In the genomic region with DNA sequence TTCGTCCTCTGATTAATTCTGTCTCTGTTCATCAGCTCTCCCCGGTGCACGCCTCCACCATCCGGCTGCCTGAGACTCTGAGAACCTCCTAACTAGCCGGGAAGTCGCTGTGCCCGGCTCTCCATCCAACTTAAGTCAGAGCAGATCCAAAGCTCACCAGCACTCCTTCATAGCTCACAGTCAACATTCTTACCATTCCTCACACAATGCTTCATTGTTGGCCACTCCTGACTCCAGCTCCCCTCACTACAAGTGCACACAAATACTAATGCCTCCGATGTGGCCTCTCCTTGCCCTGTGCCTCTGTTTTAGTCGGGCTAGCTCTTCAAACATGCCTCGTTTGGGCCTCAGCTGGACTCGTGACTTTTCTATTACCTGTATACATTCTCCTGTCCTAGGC, we compare ENCODE assay signal across 20 mouse cellular contexts. TPM values are rescaled to one million over a fixed set of nuclear protein-coding genes. Genes with fewer than 3 reads are reported as not detected.
DNase-seq lines count a peak whose midpoint lies in the region; ATAC-seq and TF ChIP-seq lines count a peak whose summit lies in the region.
"Had no signal": no experiment of that assay in that cellular context is flagged by ENCODE, and none has a peak within 500 bp of the region (broad histone marks: within the 10 kb centered on the region; RNA-seq: fewer than 3 reads in every experiment).

No protein-coding gene starts in this region.

- WGBS in heart, embryonic 14.5 days: 33% methylated on average over 11 of the region's 11 CpGs
- WGBS in lung, embryonic 16.5 days: 50% methylated on average over 11 of the region's 11 CpGs
- whole genome bisulfite sequencing in intestine, embryonic 16.5 days: 55% methylated on average over 11 of the region's 11 CpGs

- no peak for DNase-seq in heart, adult 8-10 months (ENCODE audit: low spot score)
- DNase-seq in ES-CJ7 (ENCODE audit: low read depth, low spot score): peak; percentile 17
- no peak for DNase-seq in gastrocnemius, postnatal 10 days
- DNase-seq in spleen, postnatal 10 days (ENCODE audit: low spot score in 2 of 2): no peak
- DNase-seq: adrenal gland, postnatal 14 days; cerebellum, adult 2 months; gastrocnemius, postnatal 36 days; kidney, adult 8-10 months; layer of hippocampus, postnatal 36 days; liver; liver, postnatal 0 days; spleen, adult 18-20 months; thymus, postnatal 4 days had no signal

- H3K36me3 ChIP-seq in heart, embryonic 14.5 days (ENCODE audit: control insufficient read depth, insufficient read depth, low read length): peaks cover 94% of the 10 kb centered on the region
- H3K36me3 ChIP-seq in ES-Bruce4 (ENCODE audit: control insufficient read depth, insufficient read depth, low read length, poor library complexity, severe bottlenecking): no peaks in the 10 kb centered on the region; the same call in 1 of the 2 replicates
- H3K36me3 ChIP-seq in lung, embryonic 16.5 days (ENCODE audit: control insufficient read depth, insufficient read depth, low read length): peaks cover 31% of the 10 kb centered on the region
- peaks cover 25% of the 10 kb centered on the region for H3K36me3 ChIP-seq in intestine, embryonic 16.5 days (ENCODE audit: control insufficient read depth, insufficient read depth, low read length)
- H3K36me3 ChIP-seq: midbrain, embryonic 10.5 days; neural tube, embryonic 13.5 days had no signal

- no peaks in the 10 kb centered on the region for H3K27me3 ChIP-seq in heart, embryonic 14.5 days (ENCODE audit: control insufficient read depth, insufficient read depth, low read length)
- no peaks in the 10 kb centered on the region for H3K27me3 ChIP-seq in ES-Bruce4 (ENCODE audit: control insufficient read depth, insufficient read depth, low read length, poor library complexity, severe bottlenecking)
- no peaks in the 10 kb centered on the region for H3K27me3 ChIP-seq in lung, embryonic 16.5 days (ENCODE audit: control insufficient read depth, insufficient read depth, low read depth, low read length)
- H3K27me3 ChIP-seq in intestine, embryonic 16.5 days (replicated peaks; ENCODE audit: control insufficient read depth, insufficient read depth, low read length): no peaks in the 10 kb centered on the region
- H3K27me3 ChIP-seq: neural tube, embryonic 13.5 days had no signal

- peak overlapping the region; percentile 21 for H3K4me2 ChIP-seq in heart, embryonic 14.5 days (ENCODE audit: low read length)
- H3K4me2 ChIP-seq in lung, embryonic 16.5 days (ENCODE audit: low read depth, low read length): no peak overlapping the region
- H3K4me2 ChIP-seq in intestine, embryonic 16.5 days (ENCODE audit: low read depth, low read length): no peak overlapping the region
- H3K4me2 ChIP-seq: neural tube, embryonic 13.5 days had no signal

- TF ChIP-seq POLR2A in ES-Bruce4 (IDR thresholded peaks at IDR 0.05; ENCODE audit: insufficient read depth, low read length): no peak

- H3K9ac ChIP-seq in heart, embryonic 14.5 days (ENCODE audit: low read length): peak overlapping the region; percentile 34; the same call in 1 of the 2 replicates
- H3K9ac ChIP-seq in ES-Bruce4 (ENCODE audit: low read depth, poor library complexity, severe bottlenecking): no peak overlapping the region
- no peak overlapping the region for H3K9ac ChIP-seq in lung, embryonic 16.5 days (ENCODE audit: low read length)
- no peak overlapping the region for H3K9ac ChIP-seq in intestine, embryonic 16.5 days (ENCODE audit: low read depth, low read length)
- H3K9ac ChIP-seq: liver, postnatal 0 days; neural tube, embryonic 13.5 days had no signal

- no peak overlapping the region for H3K4me3 ChIP-seq in heart, embryonic 14.5 days (ENCODE audit: control insufficient read depth in 1 of 2, insufficient read depth in 1 of 2, low read depth in 1 of 2, low read length in 2 of 2)
- H3K4me3 ChIP-seq in ES-Bruce4 (ENCODE audit: low read depth, low read length): no peak overlapping the region
- no peak overlapping the region for H3K4me3 ChIP-seq in lung, embryonic 16.5 days (ENCODE audit: low read length)
- no peak overlapping the region for H3K4me3 ChIP-seq in intestine, embryonic 16.5 days (ENCODE audit: low read length)
- H3K4me3 ChIP-seq: erythroblast, embryonic 14.5 days; midbrain, embryonic 10.5 days; neural tube, embryonic 13.5 days had no signal

- TF ChIP-seq EP300 in ES-Bruce4 (IDR thresholded peaks at IDR 0.05; ENCODE audit: insufficient read depth, low read depth, low read length): no peak

- TF ChIP-seq CTCF in ES-Bruce4 (IDR thresholded peaks at IDR 0.05; ENCODE audit: low read depth, low read length): no peak

- no peak for ATAC-seq in heart, embryonic 14.5 days (ENCODE audit: insufficient number of reproducible peaks, insufficient read depth, low FRiP score, low read depth)
- peak; percentile 92 for ATAC-seq in lung, embryonic 16.5 days (ENCODE audit: low read depth)
- no peak for ATAC-seq in intestine, embryonic 16.5 days
- ATAC-seq: liver, postnatal 0 days had no signal

- H3K4me1 ChIP-seq in heart, embryonic 14.5 days (ENCODE audit: control insufficient read depth in 2 of 2, insufficient read depth in 2 of 2, low read length in 2 of 2): peaks cover 4 to 10% of the 10 kb centered on the region in 2 experiments; a peak in 3 of 4 replicates
- H3K4me1 ChIP-seq in ES-Bruce4 (ENCODE audit: control insufficient read depth, insufficient read depth, low read length): peaks cover 3% of the 10 kb centered on the region
- no peaks in the 10 kb centered on the region for H3K4me1 ChIP-seq in lung, embryonic 16.5 days (replicated peaks; ENCODE audit: control insufficient read depth, insufficient read depth, low read length)
- 0 out of 2 replicates have a peak, but pooled peaks cover 2% of the 10 kb centered on the region for H3K4me1 ChIP-seq in intestine, embryonic 16.5 days (ENCODE audit: control insufficient read depth, insufficient read depth, low read length)
- H3K4me1 ChIP-seq: neural tube, embryonic 13.5 days had no signal

- peak overlapping the region; percentile 51 to 55 for H3K27ac ChIP-seq in heart, embryonic 14.5 days (replicated peaks in 1 of 2; ENCODE audit: control insufficient read depth in 1 of 2, insufficient read depth in 1 of 2, low read depth in 2 of 2, low read length in 2 of 2)
- H3K27ac ChIP-seq in ES-Bruce4 (ENCODE audit: insufficient read depth, low read length): peak overlapping the region; percentile 25; the same call in 1 of the 2 replicates
- peak overlapping the region; percentile 14; the same call in 1 of the 2 replicates for H3K27ac ChIP-seq in lung, embryonic 16.5 days (ENCODE audit: low read length)
- no peak overlapping the region for H3K27ac ChIP-seq in intestine, embryonic 16.5 days (ENCODE audit: low read length)
- H3K27ac ChIP-seq: midbrain, embryonic 10.5 days; neural tube, embryonic 13.5 days had no signal

- H3K9me3 ChIP-seq in heart, embryonic 14.5 days (ENCODE audit: control insufficient read depth, low read length): no peaks in the 10 kb centered on the region
- H3K9me3 ChIP-seq in ES-Bruce4 (replicated peaks; ENCODE audit: control insufficient read depth, insufficient read depth, low read length, poor library complexity, severe bottlenecking): no peaks in the 10 kb centered on the region
- no peaks in the 10 kb centered on the region for H3K9me3 ChIP-seq in lung, embryonic 16.5 days (ENCODE audit: control insufficient read depth, low read length)
- no peaks in the 10 kb centered on the region for H3K9me3 ChIP-seq in intestine, embryonic 16.5 days (ENCODE audit: control insufficient read depth, low read length)
- H3K9me3 ChIP-seq: midbrain, embryonic 10.5 days; neural tube, embryonic 13.5 days had no signal

RNA-seq across cellular contexts. Expression of a gene that starts 29.4 kb away (rescaled TPM):
- polyA plus RNA-seq in heart, embryonic 14.5 days (2014; fragmentation: Nextera tagmentation; extraction: Ambion mirVana): 70.8 and 72.8 TPM in 2 replicates
- 10 to 100 TPM; 31.1 to 37.7 (median 35.0) TPM for total RNA-seq in heart, adult 8-10 months (2022)
- polyA plus RNA-seq in ES-Bruce4 (2011; ENCODE audit: insufficient read depth, insufficient read length, low read depth, missing spikeins): 26.6 and 31.4 TPM in 2 replicates
- 66.1 and 73.7 TPM in 2 replicates for polyA plus RNA-seq in lung, embryonic 16.5 days (2015; fragmentation: Nextera tagmentation; extraction: Ambion mirVana)
- total RNA-seq in gastrocnemius, postnatal 10 days (2021): 10 to 100 TPM; 32.2 to 41.4 TPM
- 91.2 and 109 TPM in 2 replicates for polyA plus RNA-seq in intestine, embryonic 16.5 days (2015; fragmentation: Nextera tagmentation; extraction: Ambion mirVana)
